Mouse (Mus musculus) MEL (cell line): ENCODE measurements around the gene Arcn1. TPM values are rescaled to one million over a fixed set of nuclear protein-coding genes. Genes with fewer than 3 reads are reported as not detected.

Source experiments
- DNase-seq: peaks from one replicate; pipeline ENCODE4 v3.0.0; 2011; ENCODE audit warnings: low read depth, low spot score
- H3K27ac ChIP-seq: 2 replicates; pipeline ENCODE4 v1.5.1; 2012; ENCODE audit warnings: low read depth, mild to moderate bottlenecking, control low read depth, low read length, moderate library complexity; ENCODE audit not compliant: control insufficient read depth
- H3K27me3 ChIP-seq, 2 experiments: fragments of 150-350 bp in 1 of 2; sonication (generic) in 1 of 2; 2 replicates each; pipeline ENCODE4 v1.6.1; 2012; ENCODE audit warnings: low read length in 2 of 2, mild to moderate bottlenecking in 2 of 2, improper control_type of control experiment in 1 of 2, moderate library complexity in 1 of 2; ENCODE audit not compliant: insufficient read depth in 2 of 2, control insufficient read depth in 1 of 2
- H3K36me3 ChIP-seq, 2 experiments: 2 replicates each; pipeline ENCODE4 v1.6.1; 2012 to 2014; ENCODE audit warnings: low read length in 2 of 2, improper control_type of control experiment in 1 of 2, inconsistent platforms in 1 of 2, mild to moderate bottlenecking in 1 of 2; ENCODE audit not compliant: insufficient read depth in 2 of 2, control insufficient read depth in 1 of 2
- H3K4me1 ChIP-seq, 2 experiments: fragments of 150-350 bp in 1 of 2; sonication (generic) in 1 of 2; 2 replicates each; pipeline ENCODE4 v1.6.1; 2012; ENCODE audit warnings: low read length in 2 of 2, improper control_type of control experiment in 1 of 2, mild to moderate bottlenecking in 1 of 2; ENCODE audit not compliant: insufficient read depth in 2 of 2, control insufficient read depth in 1 of 2
- H3K4me3 ChIP-seq, 2 experiments: fragments of 150-350 bp in 1 of 2; sonication (generic) in 1 of 2; 2 replicates each; pipeline ENCODE4 v1.5.1; 2012; ENCODE audit warnings: low read depth in 2 of 2, low read length in 2 of 2, mild to moderate bottlenecking in 2 of 2, moderate library complexity in 2 of 2, control low read depth in 1 of 2, improper control_type of control experiment in 1 of 2; ENCODE audit not compliant: control insufficient read depth in 1 of 2, insufficient read depth in 1 of 2
- H3K79me2 ChIP-seq: 2 replicates; pipeline ENCODE4 v1.6.1; 2012; ENCODE audit warnings: mild to moderate bottlenecking, low read length, moderate library complexity; ENCODE audit not compliant: control insufficient read depth, poor library complexity, insufficient read depth
- H3K9ac ChIP-seq: 2 replicates; pipeline ENCODE4 v1.6.1; 2012; ENCODE audit warnings: low read depth, mild to moderate bottlenecking, control low read depth, low read length, moderate library complexity; ENCODE audit not compliant: control insufficient read depth, poor library complexity, severe bottlenecking
- H3K9me3 ChIP-seq: fragments of 150-350 bp; sonication (generic); replicated peaks from 2 replicates; pipeline ENCODE4 v1.6.1; 2012; ENCODE audit warnings: mild to moderate bottlenecking, low read length, improper control_type of control experiment, moderate library complexity; ENCODE audit not compliant: insufficient read depth
- CHD2 ChIP-seq: IDR thresholded peaks from 2 replicates; pipeline ENCODE4 v1.6.1; 2011; ENCODE audit warnings: low read length, improper control_type of control experiment
- EP300 ChIP-seq, 2 experiments: IDR thresholded peaks; 2 replicates each; pipeline ENCODE4 v1.6.1; 2011; ENCODE audit warnings: improper control_type of control experiment in 2 of 2, low read length in 2 of 2, low read depth in 1 of 2, mild to moderate bottlenecking in 1 of 2
- ETS1 ChIP-seq: IDR thresholded peaks from 2 replicates; pipeline ENCODE4 v1.6.1; 2012; ENCODE audit warnings: low read depth, mild to moderate bottlenecking, inconsistent platforms, low read length, improper control_type of control experiment, moderate library complexity
- GABPA ChIP-seq: IDR thresholded peaks from 2 replicates; pipeline ENCODE4 v1.6.1; 2012; ENCODE audit warnings: low read depth, mild to moderate bottlenecking, inconsistent platforms, low read length, improper control_type of control experiment, moderate library complexity
- HCFC1 ChIP-seq: IDR thresholded peaks from 2 replicates; pipeline ENCODE4 v1.6.1; 2012; ENCODE audit warnings: low read depth, mild to moderate bottlenecking, inconsistent platforms, low read length, improper control_type of control experiment, moderate library complexity
- KAT2A ChIP-seq: conservative IDR thresholded peaks from 2 replicates; pipeline ENCODE4 v1.6.1; 2012; ENCODE audit warnings: low read depth, low read length, improper control_type of control experiment, inconsistent platforms
- MAX ChIP-seq: IDR thresholded peaks from 2 replicates; pipeline ENCODE4 v1.6.1; 2011; ENCODE audit warnings: low read length, improper control_type of control experiment
- MAZ ChIP-seq: IDR thresholded peaks from 2 replicates; pipeline ENCODE4 v1.6.1; 2012; ENCODE audit warnings: low read depth, mild to moderate bottlenecking, inconsistent platforms, low read length, improper control_type of control experiment
- NELFE ChIP-seq: IDR thresholded peaks from 2 replicates; pipeline ENCODE4 v1.6.1; 2011; ENCODE audit warnings: low read depth, low read length, improper control_type of control experiment
- POLR2A ChIP-seq, 2 experiments: IDR thresholded peaks; 2 replicates each; pipeline ENCODE4 v1.6.1; 2011 to 2012; ENCODE audit warnings: low read length in 2 of 2, mild to moderate bottlenecking in 2 of 2, control low read depth in 1 of 2, improper control_type of control experiment in 1 of 2, low read depth in 1 of 2, moderate library complexity in 1 of 2; ENCODE audit not compliant: control insufficient read depth in 1 of 2, insufficient read depth in 1 of 2, poor library complexity in 1 of 2
- POLR2AphosphoS2 ChIP-seq: IDR thresholded peaks from 2 replicates; pipeline ENCODE4 v1.6.1; 2011; ENCODE audit warnings: low read length, improper control_type of control experiment
- RCOR1 ChIP-seq: IDR thresholded peaks from 2 replicates; pipeline ENCODE4 v1.6.1; 2012; ENCODE audit warnings: low read depth, mild to moderate bottlenecking, inconsistent platforms, low read length, improper control_type of control experiment
- SIN3A ChIP-seq: IDR thresholded peaks from 2 replicates; pipeline ENCODE4 v1.6.1; 2012; ENCODE audit warnings: low read length, improper control_type of control experiment, inconsistent platforms
- TAL1 ChIP-seq: IDR thresholded peaks from 2 replicates; pipeline ENCODE4 v1.6.1; 2012; ENCODE audit warnings: mild to moderate bottlenecking, inconsistent platforms, low read length, moderate library complexity, mixed read lengths
- UBTF ChIP-seq: IDR thresholded peaks from 2 replicates; pipeline ENCODE4 v1.6.1; 2012; ENCODE audit warnings: low read depth, mild to moderate bottlenecking, inconsistent platforms, low read length, improper control_type of control experiment, moderate library complexity, borderline replicate concordance; ENCODE audit not compliant: insufficient read depth
- USF1 ChIP-seq: IDR thresholded peaks from 2 replicates; pipeline ENCODE4 v1.6.1; 2014; ENCODE audit warnings: low read depth, mild to moderate bottlenecking, inconsistent platforms, low read length, improper control_type of control experiment, moderate library complexity
- USF2 ChIP-seq, 2 experiments: IDR thresholded peaks; 2 replicates each; pipeline ENCODE4 v1.6.1; 2011 to 2012; ENCODE audit warnings: improper control_type of control experiment in 2 of 2, low read length in 2 of 2, borderline replicate concordance in 1 of 2, inconsistent platforms in 1 of 2, low read depth in 1 of 2, mild to moderate bottlenecking in 1 of 2; ENCODE audit not compliant: insufficient read depth in 1 of 2
- ZC3H11A ChIP-seq: IDR thresholded peaks from 2 replicates; pipeline ENCODE4 v1.6.1; 2012; ENCODE audit warnings: low read depth, mild to moderate bottlenecking, inconsistent platforms, low read length, improper control_type of control experiment
- ZKSCAN1 ChIP-seq: IDR thresholded peaks from 2 replicates; pipeline ENCODE4 v1.6.1; 2012; ENCODE audit warnings: low read depth, mild to moderate bottlenecking, inconsistent platforms, low read length, improper control_type of control experiment, moderate library complexity
- ZMIZ1 ChIP-seq: IDR thresholded peaks from 2 replicates; pipeline ENCODE4 v1.6.1; 2012; ENCODE audit warnings: low read depth, mild to moderate bottlenecking, inconsistent platforms, low read length, improper control_type of control experiment, moderate library complexity
- polyA plus RNA-seq, 2 experiments: library from polyadenylated mRNA; stranded (reverse) in 1 of 2; unstranded in 1 of 2; fragments of >175 nt in 1 of 2; fragments of >200 nt in 1 of 2; gene quantifications; 2 replicates each; pipeline versions ENCODE4 v1.2.1 to v1.2.4; 2012; ENCODE audit warnings: low replicate concordance in 2 of 2, low read depth in 1 of 2; ENCODE audit not compliant: insufficient read length in 2 of 2, insufficient read depth in 1 of 2, missing spikeins in 1 of 2
- total RNA-seq: library from RNA; depleted of rRNA; stranded (reverse); fragments of 300-350 nt; gene quantifications from 2 replicates; pipeline ENCODE4 v1.2.3, GENCODE M21; 2012

The Arcn1 gene
- total and polyA plus RNA-seq, 3 experiments = 118 to 273 (median 145) TPM

DNA sequence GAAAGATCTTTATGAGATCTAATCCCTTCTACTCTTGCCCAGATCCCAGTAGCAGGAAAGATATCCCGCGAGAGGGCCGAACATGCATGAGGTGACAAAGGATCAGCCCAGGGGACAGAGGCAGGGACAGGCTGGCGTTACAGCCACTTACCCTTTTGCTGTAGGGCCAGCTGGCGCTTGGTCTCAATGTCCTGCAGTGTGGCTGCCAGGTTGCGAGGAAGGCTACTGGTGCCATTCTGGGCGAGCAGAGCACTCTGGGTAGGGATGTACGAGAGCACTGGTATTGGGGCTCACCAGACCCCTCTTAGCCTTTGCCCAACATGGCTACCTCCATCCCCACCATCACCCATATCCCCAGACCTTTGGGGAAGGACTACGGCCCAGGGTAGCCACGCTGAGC is 68.4 kb downstream of the Arcn1 start:
- Histone ChIP-seq H3K36me3 (no peaks in the 10 kb centered on the region), H3K79me2 (no peaks in the 10 kb centered on the region), H3K27ac (no peak overlapping the region), H3K9ac (no peak overlapping the region), H3K4me1 (no peaks in the 10 kb centered on the region), H3K27me3 (no peaks in the 10 kb centered on the region), H3K4me3 (no peak overlapping the region), H3K9me3 (no peaks in the 10 kb centered on the region)
- no peak for TF ChIP-seq RCOR1
- no peak for TF ChIP-seq KAT2A
- no peak for TF ChIP-seq EP300 (IDR thresholded peaks at IDR 0.05; ENCODE audit: low read depth in 1 of 2, low read length in 2 of 2)
- no peak for TF ChIP-seq ETS1
- TF ChIP-seq GABPA = no peak
- TF ChIP-seq MAZ = no peak
- TF ChIP-seq POLR2AphosphoS2 = no peak
- no peak for TF ChIP-seq ZKSCAN1
- TF ChIP-seq MAX = no peak
- DNase-seq = no peak

DNA sequence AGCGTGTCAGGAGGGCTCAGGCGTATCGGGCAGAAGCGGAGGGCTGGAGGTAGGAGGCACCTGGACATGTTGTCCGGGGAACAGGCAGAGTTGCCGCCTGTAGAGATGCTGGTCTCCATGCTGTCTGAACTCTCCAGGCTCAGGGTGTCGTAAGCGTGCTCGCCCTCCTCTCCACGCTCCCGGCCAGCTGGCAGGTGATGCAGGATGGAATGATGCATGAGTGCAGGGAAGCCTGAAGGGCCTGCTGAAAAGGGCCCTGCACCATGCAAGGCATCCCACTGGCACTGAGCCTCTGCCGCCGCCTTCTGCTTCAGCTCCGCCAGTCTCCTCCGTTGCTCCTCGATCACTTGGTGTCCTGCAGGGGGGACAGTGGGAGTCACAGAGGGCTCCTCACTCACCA is 69.8 kb downstream of the Arcn1 start:
- H3K9me3 ChIP-seq = no peaks in the 10 kb centered on the region
- no peaks in the 10 kb centered on the region for H3K27me3 ChIP-seq
- no peaks in the 10 kb centered on the region for H3K79me2 ChIP-seq
- DNase-seq = no peak
- H3K27ac ChIP-seq = no peak overlapping the region
- H3K9ac ChIP-seq = no peak overlapping the region
- TF ChIP-seq ZMIZ1 (no peak), SIN3A (no peak), NELFE (no peak), ZC3H11A (no peak), HCFC1 (no peak), MAZ (no peak), POLR2AphosphoS2 (no peak), KAT2A (no peak), POLR2A (IDR thresholded peaks at IDR 0.05; ENCODE audit: control insufficient read depth in 1 of 2, insufficient read depth in 1 of 2, low read depth in 1 of 2, low read length in 2 of 2, poor library complexity in 1 of 2) (no peak), UBTF (no peak), CHD2 (no peak), GABPA (no peak), ZKSCAN1 (no peak), USF2 (IDR thresholded peaks at IDR 0.05; ENCODE audit: borderline replicate concordance in 1 of 2, insufficient read depth in 1 of 2, low read depth in 1 of 2, low read length in 2 of 2) (no peak), TAL1 (no peak), USF1 (no peak)
- H3K4me1 ChIP-seq = no peaks in the 10 kb centered on the region
- no peaks in the 10 kb centered on the region for H3K36me3 ChIP-seq
- H3K4me3 ChIP-seq = no peak overlapping the region
